Mouse (Mus musculus): Measurements from ENCODE around the gene Ufl1.
"Not testable (repeated sequence)": the region's sequence is repeated elsewhere in the genome, so short reads cannot be mapped to it uniquely, and the experiment has no call there.

Ufl1 gene

GRCm38 (mm10) chr4:25281671-25282038 lies at the start of gene Ufl1:
TSS of gene Ufl1 (minus strand) at chr4:25281821.
- CTCF ChIA-PET, result interaction anchor here (0.5 kb wide), 1 partner anchor 1425 kb away, joined by 5 read pairs; no protein-coding TSS in a partner anchor

- CTCF ChIA-PET, result no interaction called here
These were observed 44.1 kb upstream of the Ufl1 start for GRCm38 (mm10) chr4:25325684-25326220.

DNA sequence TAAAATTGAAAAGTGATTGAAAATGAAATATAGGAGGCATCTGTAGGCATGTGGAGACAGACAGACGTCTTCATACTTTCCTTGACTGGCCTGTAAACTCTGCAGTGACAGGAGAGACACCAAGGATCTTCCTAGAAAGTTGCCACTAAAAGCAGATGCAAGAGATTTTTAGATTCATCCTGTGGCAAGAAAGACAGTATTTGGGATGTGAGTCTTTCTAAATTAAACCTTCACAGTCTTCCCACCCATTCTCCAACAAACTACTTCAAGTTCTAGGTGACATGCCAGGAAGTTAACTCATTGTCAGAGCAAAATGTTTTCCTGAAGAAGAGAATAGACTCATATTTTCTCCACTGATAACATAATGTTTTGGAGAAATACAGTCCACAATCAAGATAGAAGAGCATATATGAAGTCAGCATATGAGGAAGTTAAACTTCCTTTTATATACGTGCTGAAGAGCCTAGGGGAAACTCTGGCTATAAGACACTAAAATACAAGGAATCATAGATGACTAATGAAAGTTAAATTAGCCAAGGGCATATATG lies 41.1 kb upstream of the Ufl1 start:
- CTCF ChIA-PET, result no interaction called here

- CTCF ChIA-PET, result no interaction called here
These were observed 32.1 kb upstream of the Ufl1 start for GRCm38 (mm10) chr4:25313767-25314166.

DNA sequence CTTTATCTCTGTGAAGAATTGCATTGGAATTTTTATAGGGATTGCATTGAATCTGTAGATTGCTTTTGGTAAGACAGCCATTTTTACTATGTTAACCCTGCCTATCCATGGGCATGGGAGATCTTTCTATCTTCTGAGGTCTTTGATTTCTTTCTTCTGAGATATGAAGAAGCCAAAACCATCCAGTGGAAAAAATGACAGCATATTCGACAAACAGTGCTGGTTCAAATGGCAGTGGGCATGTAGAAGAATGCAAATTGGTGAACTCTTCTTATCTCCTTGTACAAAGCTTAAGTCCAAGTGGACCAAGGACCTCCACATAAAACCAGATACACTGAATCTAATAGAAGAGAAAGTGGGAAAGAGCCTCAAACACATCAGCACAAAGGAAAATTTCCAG lies 3.4 kb upstream of the Ufl1 start:
- CTCF ChIA-PET, result not testable (repeated sequence)

DNA sequence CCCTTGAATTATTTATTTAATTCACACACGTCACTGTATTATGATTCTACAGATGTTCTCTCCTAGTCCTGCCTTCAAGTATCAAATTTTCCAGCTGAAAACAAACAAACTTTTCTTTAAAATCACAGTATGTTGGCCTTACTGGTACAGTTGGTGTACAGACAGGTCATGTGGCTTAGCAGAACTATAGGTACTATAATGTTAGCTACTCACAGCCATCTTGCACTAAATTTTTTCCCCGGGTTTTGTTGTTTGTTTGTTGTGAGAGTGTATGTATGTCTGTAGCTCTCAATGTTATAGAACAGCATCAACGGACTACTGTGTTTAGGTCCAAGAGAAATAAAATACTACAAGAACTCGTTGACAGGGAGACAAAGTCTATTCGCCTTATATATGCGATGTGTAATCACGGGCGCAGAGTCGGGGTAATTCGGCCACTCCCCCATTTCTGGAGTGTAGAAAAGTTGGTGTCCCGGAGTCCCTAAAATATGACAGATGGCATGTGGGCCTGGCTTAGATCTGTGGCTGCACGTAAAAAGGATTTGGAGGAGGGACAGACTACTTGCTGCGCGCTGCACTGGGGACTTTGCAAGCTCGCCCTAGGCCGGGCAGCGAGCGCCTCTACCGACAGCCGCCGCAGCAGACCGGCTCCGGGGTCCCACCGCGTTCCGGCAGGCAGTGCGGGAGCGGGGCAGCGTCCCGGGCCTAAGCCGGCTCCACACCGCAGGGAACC lies 517 bp downstream of the Ufl1 start:
- CTCF ChIA-PET, result interaction anchor here (0.5 to 0.6 kb wide), 2 partner anchors 253 to 1425 kb away, joined by 5 read pairs; no protein-coding TSS in a partner anchor

- CTCF ChIA-PET, result no interaction called here
These were observed 8.6 kb downstream of the Ufl1 start for GRCm38 (mm10) chr4:25272861-25273627.

GRCm38 (mm10) chr4:25271926-25272325 lies 9.7 kb downstream of the Ufl1 start:
- CTCF ChIA-PET, result interaction anchor here (0.9 kb wide), 1 partner anchor 677 kb away, joined by 4 read pairs; no protein-coding TSS in a partner anchor

- CTCF ChIA-PET, result interaction anchor here (0.6 kb wide), 1 partner anchor 13 kb away, joined by 7 read pairs; no protein-coding TSS in a partner anchor
These were observed 14.5 kb downstream of the Ufl1 start for GRCm38 (mm10) chr4:25267144-25267543.

- CTCF ChIA-PET, result no interaction called here
These were observed 23.7 kb downstream of the Ufl1 start for GRCm38 (mm10) chr4:25257822-25258398.

- CTCF ChIA-PET, result no interaction called here
These were observed 38.8 kb downstream of the Ufl1 start, which contains the start of gene Fhl5 for GRCm38 (mm10) chr4:25242776-25243175. TSS of gene Fhl5 (minus strand) at chr4:25242876.

- CTCF ChIA-PET, result not testable (repeated sequence)
These were observed 46.0 kb downstream of the Ufl1 start for GRCm38 (mm10) chr4:25235663-25236062.

GRCm38 (mm10) chr4:25233767-25234166 lies 47.9 kb downstream of the Ufl1 start:
- CTCF ChIA-PET, result not testable (repeated sequence)

GRCm38 (mm10) chr4:25232546-25232945 lies 49.1 kb downstream of the Ufl1 start:
- CTCF ChIA-PET, result no interaction called here

DNA sequence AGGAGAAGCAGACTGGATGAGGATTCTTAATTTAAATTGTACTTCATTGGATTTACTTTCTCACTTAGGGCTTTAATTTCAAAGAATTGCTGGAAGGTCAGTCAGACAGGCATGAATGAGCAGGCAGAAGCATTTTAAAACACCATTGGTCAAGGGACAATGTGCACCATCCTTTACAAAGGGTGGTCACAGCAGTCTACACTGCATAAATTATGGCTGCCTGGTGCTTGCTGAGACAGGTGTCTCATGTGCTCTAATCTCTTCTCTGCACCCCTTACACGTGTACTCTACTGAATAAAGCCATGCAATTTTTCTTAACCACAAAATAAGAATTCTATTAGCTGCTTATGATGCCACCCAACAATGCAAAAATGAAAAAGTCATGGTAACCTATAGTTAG lies 54.1 kb downstream of the Ufl1 start:
- CTCF ChIA-PET, result no interaction called here

DNA sequence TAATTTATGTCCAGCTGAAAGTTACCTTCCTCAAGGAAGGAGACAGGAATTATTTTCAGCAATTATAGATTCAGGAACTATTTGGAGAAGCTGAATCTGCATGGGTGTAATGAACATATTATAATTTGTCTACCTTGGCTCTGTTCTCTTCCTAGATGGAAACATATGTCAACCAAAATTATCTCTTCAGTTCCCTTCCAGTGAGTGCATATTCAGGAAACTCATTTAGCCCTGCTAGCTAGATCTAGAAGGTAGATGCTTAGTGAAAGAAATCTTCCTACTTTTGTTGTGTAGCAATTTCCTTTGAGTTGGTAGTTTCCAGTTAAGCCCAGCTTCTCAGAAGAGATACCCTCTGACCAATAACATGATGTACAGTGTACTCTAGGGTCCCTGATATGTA lies 59.7 kb downstream of the Ufl1 start:
- CTCF ChIA-PET, result no interaction called here

DNA sequence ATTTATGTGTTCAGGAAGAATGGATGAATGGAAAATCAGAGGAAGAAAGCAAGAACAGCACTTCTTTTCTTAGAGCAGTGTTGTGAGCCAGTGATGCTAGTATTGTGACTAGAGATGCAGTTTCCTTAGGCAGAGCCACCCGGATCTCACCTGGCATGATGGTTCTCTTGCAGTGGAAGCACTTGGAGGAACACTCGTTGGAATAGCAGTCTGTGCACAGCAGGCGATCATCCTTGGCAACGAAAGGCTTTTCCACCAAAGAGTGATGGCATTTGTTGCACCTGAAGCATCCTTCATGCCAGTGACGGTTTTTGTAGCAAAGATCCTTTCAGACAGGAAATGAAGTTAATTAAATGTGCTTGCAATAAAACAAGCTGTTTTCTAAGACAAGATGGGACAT lies 68.2 kb downstream of the Ufl1 start:
- CTCF ChIA-PET, result no interaction called here

- CTCF ChIA-PET, result no interaction called here
These were observed 75.5 kb downstream of the Ufl1 start for GRCm38 (mm10) chr4:25206166-25206565.

Measured in spleen, embryonic (tissue).